Mouse (Mus musculus) embryonic facial prominence, embryonic 12.5 days (tissue): ENCODE measurements around the gene Olig3. TPM values are rescaled to one million over a fixed set of nuclear protein-coding genes. Genes with fewer than 3 reads are reported as not detected.

Source experiments
- ATAC-seq: fragments of 200-750 bp; cut with Nextera tagmentation; 2 replicates; pipeline ENCODE4 v1.8.0; 2017; ENCODE audit not compliant: insufficient number of reproducible peaks, insufficient read depth, low FRiP score, low TSS enrichment
- H3K27ac ChIP-seq: fragments of 300-500 bp; sonication (generic); 2 replicates; pipeline ENCODE4 v1.5.1; 2016; ENCODE audit warnings: mild to moderate bottlenecking
- H3K27me3 ChIP-seq: fragments of 300-500 bp; sonication (generic); 2 replicates; pipeline ENCODE4 v1.6.1; 2016; ENCODE audit warnings: mild to moderate bottlenecking, moderate library complexity
- H3K36me3 ChIP-seq: fragments of 300-500 bp; sonication (generic); 2 replicates; pipeline ENCODE4 v1.6.1; 2016; ENCODE audit warnings: mild to moderate bottlenecking
- H3K4me1 ChIP-seq: fragments of 300-500 bp; sonication (generic); 2 replicates; pipeline ENCODE4 v1.6.1; 2016
- H3K4me2 ChIP-seq: fragments of 300-500 bp; sonication (generic); replicated peaks from 2 replicates; pipeline ENCODE4 v1.6.1; 2016; ENCODE audit warnings: mild to moderate bottlenecking, moderate library complexity
- H3K4me3 ChIP-seq: fragments of 300-500 bp; sonication (generic); 2 replicates; pipeline ENCODE4 v1.5.1; 2016; ENCODE audit warnings: mild to moderate bottlenecking
- H3K9ac ChIP-seq: fragments of 300-500 bp; sonication (generic); 2 replicates; pipeline ENCODE4 v1.6.1; 2016; ENCODE audit warnings: mild to moderate bottlenecking, moderate library complexity
- H3K9me3 ChIP-seq: fragments of 300-500 bp; sonication (generic); 2 replicates; pipeline ENCODE4 v1.6.1; 2016; ENCODE audit warnings: mild to moderate bottlenecking, moderate library complexity
- WGBS: fragments of 180-500 bp; shearing (Covaris S2); methylation state at CpG from one replicate; pipeline ENCODE4 v1.1.7; 2016; 5-methylcytosine and 5-hydroxymethylcytosine counted together
- polyA plus RNA-seq: library from polyadenylated mRNA; unstranded; fragments of >200 nt; fragmentation: Nextera tagmentation; extraction: Ambion mirVana; gene quantifications from 2 replicates; pipeline ENCODE4 v1.2.1, GENCODE M21; 2016

Olig3 gene
- polyA plus RNA-seq, 1 experiment from 2014 or later = 1.9 TPM

DNA sequence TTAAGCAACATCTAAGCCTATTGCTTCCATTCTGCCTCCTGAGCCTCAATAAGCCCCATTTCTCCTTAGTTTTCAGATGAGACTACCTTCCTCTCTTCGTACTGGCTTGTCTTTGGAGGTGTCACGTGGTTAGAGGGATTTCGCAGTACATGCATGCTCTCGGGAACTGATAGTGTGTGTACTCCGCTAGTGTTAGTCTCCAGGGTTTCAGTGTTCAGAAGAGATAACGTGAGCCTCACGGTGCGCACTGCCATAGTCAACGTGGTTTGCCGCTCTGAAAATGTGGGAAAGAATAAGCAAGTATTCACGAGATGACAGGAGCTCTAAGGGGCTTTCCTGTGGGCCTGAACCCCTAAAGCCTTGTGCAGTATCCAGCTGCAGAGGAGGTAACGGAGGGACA, 41.1 kb downstream of the Olig3 start:
- ATAC-seq = no peak
- no peaks in the 10 kb centered on the region for H3K27me3 ChIP-seq

DNA sequence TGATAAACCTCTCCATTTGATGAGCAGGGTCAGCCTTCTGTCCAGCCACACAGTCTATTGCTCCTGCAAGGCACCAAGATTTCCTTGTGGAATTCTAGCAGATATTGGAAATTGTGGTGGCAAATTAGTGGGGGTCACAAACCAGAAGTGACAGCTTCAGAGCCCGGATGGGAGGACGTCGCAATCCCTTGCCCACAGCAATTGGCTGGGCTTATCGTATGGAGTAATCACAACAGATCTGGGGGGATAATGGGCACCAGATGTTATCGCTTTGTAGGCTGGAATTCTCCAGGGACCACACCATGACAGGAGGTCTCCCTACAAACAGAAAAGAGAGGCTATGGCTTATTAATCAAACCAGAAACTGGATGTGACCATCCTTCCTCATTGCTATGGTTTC, 44.8 kb downstream of the Olig3 start:
- H3K4me3 ChIP-seq = no peak overlapping the region
- no peak for ATAC-seq
- no peak overlapping the region for H3K27ac ChIP-seq
- H3K4me1 ChIP-seq = peaks cover 2% of the 10 kb centered on the region; the same call in 1 of the 2 replicates
- no peaks in the 10 kb centered on the region for H3K9me3 ChIP-seq
- H3K36me3 ChIP-seq = no peaks in the 10 kb centered on the region
- H3K4me2 ChIP-seq = no peak overlapping the region
- no peak overlapping the region for H3K9ac ChIP-seq
- no peaks in the 10 kb centered on the region for H3K27me3 ChIP-seq
- WGBS = 9% methylated on average over 5 of the region's 5 CpGs

More for the DNA sequence above, 41.1 kb downstream of the Olig3 start:
- WGBS = 84% methylated on average over 12 of the region's 12 CpGs
- H3K27ac ChIP-seq = no peak overlapping the region
- no peak overlapping the region for H3K4me2 ChIP-seq
- no peaks in the 10 kb centered on the region for H3K36me3 ChIP-seq
- H3K4me1 ChIP-seq = peaks cover 2% of the 10 kb centered on the region; the same call in 1 of the 2 replicates
- H3K9me3 ChIP-seq = no peaks in the 10 kb centered on the region
- H3K4me3 ChIP-seq = no peak overlapping the region
- no peak overlapping the region for H3K9ac ChIP-seq

DNA sequence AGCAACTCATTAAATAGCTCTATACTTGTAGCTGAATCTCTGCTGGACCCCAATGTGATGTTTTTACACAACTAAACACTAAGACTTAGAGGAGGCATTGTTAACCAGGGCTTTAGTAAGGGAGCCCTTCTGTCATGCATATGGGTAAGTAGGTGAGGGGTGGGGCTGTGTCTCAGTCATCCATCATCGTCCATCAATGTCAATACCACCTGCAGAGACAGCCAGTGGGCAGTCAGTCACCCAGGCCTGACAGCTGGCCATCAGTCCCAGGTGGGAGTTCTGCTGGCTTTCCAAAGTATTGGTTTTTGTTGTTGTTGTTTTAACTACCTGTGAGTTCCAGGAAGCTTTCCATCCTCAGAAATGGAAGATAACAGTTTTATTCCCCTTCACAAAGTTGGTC, 48.1 kb downstream of the Olig3 start:
- Histone ChIP-seq H3K36me3 (no peaks in the 10 kb centered on the region), H3K4me2 (no peak overlapping the region), H3K4me3 (no peak overlapping the region), H3K27ac (no peak overlapping the region), H3K27me3 (no peaks in the 10 kb centered on the region), H3K9me3 (no peaks in the 10 kb centered on the region), H3K4me1 (peaks cover 2% of the 10 kb centered on the region; the same call in 1 of the 2 replicates), H3K9ac (no peak overlapping the region)
- 39% methylated on average over 1 of the region's 1 CpGs for WGBS
- ATAC-seq = no peak

- no peak overlapping the region for H3K27ac ChIP-seq
These were observed 49.6 kb downstream of the Olig3 start for GRCm38 (mm10) chr10:19405959-19406358.

DNA sequence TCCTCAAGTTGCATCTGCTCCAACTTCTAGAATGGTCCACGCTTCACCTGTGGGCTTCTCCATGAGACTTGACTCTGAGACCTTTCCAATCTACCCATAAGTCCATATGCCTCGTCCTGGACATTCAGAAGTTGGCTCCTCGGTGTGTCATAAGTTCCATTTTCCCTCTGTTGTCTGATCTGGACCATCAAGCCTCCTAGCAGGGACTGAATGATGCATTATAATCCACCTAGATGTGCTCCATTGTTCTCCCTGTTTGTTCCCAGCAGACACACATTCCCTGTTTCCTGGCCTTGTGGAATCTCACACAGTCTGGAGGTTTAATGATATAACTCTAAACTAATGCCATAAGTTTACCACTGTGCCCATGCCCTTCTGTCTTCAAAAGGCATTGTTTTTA, 50.8 kb downstream of the Olig3 start:
- Histone ChIP-seq H3K4me1 (no peaks in the 10 kb centered on the region), H3K4me2 (no peak overlapping the region), H3K4me3 (no peak overlapping the region), H3K36me3 (no peaks in the 10 kb centered on the region), H3K27ac (no peak overlapping the region), H3K9ac (no peak overlapping the region), H3K27me3 (no peaks in the 10 kb centered on the region), H3K9me3 (no peaks in the 10 kb centered on the region)
- WGBS = 89% methylated on average over 3 of the region's 3 CpGs
- no peak for ATAC-seq

More at GRCm38 (mm10) chr10:19405959-19406358, 49.6 kb downstream of the Olig3 start:
- Histone ChIP-seq H3K27me3 (no peaks in the 10 kb centered on the region), H3K4me1 (peaks cover 2% of the 10 kb centered on the region; the same call in 1 of the 2 replicates), H3K9ac (no peak overlapping the region), H3K4me2 (no peak overlapping the region), H3K4me3 (no peak overlapping the region), H3K36me3 (no peaks in the 10 kb centered on the region), H3K9me3 (no peaks in the 10 kb centered on the region)
- no peak for ATAC-seq
- 50% methylated on average over 1 of the region's 1 CpGs for WGBS

Other genes starting within 250 kb of the Olig3 start
- 31.0 and 33.5 TPM in 2 replicates for gene Ifngr1, start 235.4 kb downstream of the Olig3 start, polyA plus RNA-seq